In the genomic region with DNA sequence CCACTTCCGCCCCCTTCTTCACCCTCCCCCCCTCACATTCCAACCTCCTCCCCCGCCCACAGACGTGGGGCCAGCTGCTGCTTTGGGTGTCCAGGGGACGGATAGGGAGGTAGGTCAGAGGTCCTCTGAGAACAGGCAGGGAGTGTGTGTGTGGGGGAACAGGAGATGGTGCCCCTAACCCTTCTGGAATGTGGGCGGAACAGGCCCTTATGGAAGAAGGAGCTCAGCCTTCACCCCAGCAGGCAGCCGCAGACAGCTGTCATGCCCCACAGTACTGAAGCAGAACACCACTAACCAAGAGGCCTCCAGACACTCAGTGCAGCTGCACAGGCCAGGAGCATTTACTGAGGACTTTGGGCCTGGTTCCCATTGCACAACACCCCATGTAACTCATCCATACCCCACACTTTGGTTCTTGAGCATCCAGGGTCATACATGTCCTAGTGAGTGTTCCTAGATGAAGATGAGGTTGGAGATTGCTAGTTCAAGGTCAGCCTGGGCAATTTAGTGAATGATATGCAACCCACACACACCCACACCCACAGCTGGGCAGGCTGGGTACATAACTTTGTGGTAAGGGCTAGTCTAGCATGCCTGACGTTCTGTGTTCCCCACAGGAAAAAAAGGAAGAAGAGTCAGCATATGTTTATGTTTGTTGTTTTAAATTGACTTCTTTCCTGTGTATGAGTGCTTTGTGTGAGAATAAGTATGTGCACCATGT, we compare ENCODE assay signal across 7 mouse cellular contexts. TPM values are rescaled to one million over a fixed set of nuclear protein-coding genes. Genes with fewer than 3 reads are reported as not detected.
DNase-seq lines count a peak whose midpoint lies in the region; ATAC-seq and TF ChIP-seq lines count a peak whose summit lies in the region.

No protein-coding gene starts in this region.

- H3K36me3 ChIP-seq in forebrain, embryonic 12.5 days (replicated peaks), result peaks cover 12% of the 10 kb centered on the region
- H3K36me3 ChIP-seq in intestine, postnatal 0 days (ENCODE audit: control insufficient read depth, insufficient read depth), result peaks cover 10% of the 10 kb centered on the region
- peaks cover 4% of the 10 kb centered on the region for H3K36me3 ChIP-seq in stomach, postnatal 0 days (ENCODE audit: control insufficient read depth, insufficient read depth, low read length)

- DNase-seq in 3T3-L1 (ENCODE audit: low read depth, low spot score) (peak; percentile 89), ES-CJ7 (ENCODE audit: low read depth, low spot score) (peak; percentile 69)
- peak; percentile 48 for DNase-seq in lung, adult 2 months
- no peak for DNase-seq in stomach, postnatal 0 days (ENCODE audit: low spot score)
- no peak for DNase-seq in right cerebral cortex, adult 18-20 months

- H3K9me3 ChIP-seq in forebrain, embryonic 12.5 days, result no peaks in the 10 kb centered on the region
- H3K9me3 ChIP-seq in intestine, postnatal 0 days (ENCODE audit: control insufficient read depth), result no peaks in the 10 kb centered on the region
- no peaks in the 10 kb centered on the region for H3K9me3 ChIP-seq in stomach, postnatal 0 days (ENCODE audit: control insufficient read depth, low read length)

- peak overlapping the region; percentile 46 for H3K4me3 ChIP-seq in forebrain, embryonic 12.5 days (replicated peaks)
- peak overlapping the region; percentile 26 for H3K4me3 ChIP-seq in intestine, postnatal 0 days (ENCODE audit: low read depth, low read length)
- H3K4me3 ChIP-seq in lung, adult 2 months (replicated peaks; ENCODE audit: extremely low read depth, low read depth, low read length), result peak overlapping the region; percentile 27
- H3K4me3 ChIP-seq in stomach, postnatal 0 days (ENCODE audit: low read depth, low read length), result peak overlapping the region; percentile 34

- peaks cover 17% of the 10 kb centered on the region for H3K27me3 ChIP-seq in forebrain, embryonic 12.5 days
- no peaks in the 10 kb centered on the region for H3K27me3 ChIP-seq in intestine, postnatal 0 days (replicated peaks; ENCODE audit: control insufficient read depth, insufficient read depth, low read length)
- no peaks in the 10 kb centered on the region for H3K27me3 ChIP-seq in stomach, postnatal 0 days (ENCODE audit: control insufficient read depth, insufficient read depth, low read length)

- ATAC-seq in forebrain, embryonic 12.5 days (ENCODE audit: low FRiP score), result no peak
- 0 out of 2 replicates have a peak, but pooled peaks have one; percentile 2 for ATAC-seq in intestine, postnatal 0 days
- no peak; the same call in 1 of the 2 replicates for ATAC-seq in stomach, postnatal 0 days (ENCODE audit: low FRiP score, low TSS enrichment)

- peak overlapping the region; percentile 45 for H3K9ac ChIP-seq in forebrain, embryonic 12.5 days
- peak overlapping the region; percentile 27 for H3K9ac ChIP-seq in intestine, postnatal 0 days (ENCODE audit: low read depth, low read length)
- peak overlapping the region; percentile 63 for H3K9ac ChIP-seq in stomach, postnatal 0 days (ENCODE audit: low read length)

- H3K4me1 ChIP-seq in forebrain, embryonic 12.5 days, result peaks cover 76% of the 10 kb centered on the region
- H3K4me1 ChIP-seq in intestine, postnatal 0 days (replicated peaks; ENCODE audit: control insufficient read depth, insufficient read depth, low read length), result peaks cover 45% of the 10 kb centered on the region
- H3K4me1 ChIP-seq in lung, adult 2 months (ENCODE audit: control insufficient read depth, insufficient read depth, low read length), result peaks cover 34% of the 10 kb centered on the region
- peaks cover 22% of the 10 kb centered on the region for H3K4me1 ChIP-seq in stomach, postnatal 0 days (replicated peaks; ENCODE audit: control insufficient read depth, insufficient read depth)

- peak overlapping the region; percentile 75 for H3K4me2 ChIP-seq in forebrain, embryonic 12.5 days
- peak overlapping the region; percentile 69 for H3K4me2 ChIP-seq in intestine, postnatal 0 days (replicated peaks; ENCODE audit: low read depth)
- H3K4me2 ChIP-seq in stomach, postnatal 0 days (replicated peaks; ENCODE audit: low read depth), result peak overlapping the region; percentile 68

- peak; percentile 20; the same call in 1 of the 2 replicates for TF ChIP-seq POLR2A in lung, adult 2 months (IDR thresholded peaks at IDR 0.05; ENCODE audit: borderline replicate concordance, extremely low read depth, low read depth, low read length)

- no peak for TF ChIP-seq CTCF in intestine, postnatal 0 days (IDR thresholded peaks at IDR 0.05; ENCODE audit: low read depth)
- no peak for TF ChIP-seq CTCF in lung, adult 2 months (IDR thresholded peaks at IDR 0.05; ENCODE audit: insufficient read depth, low read length)
- no peak for TF ChIP-seq CTCF in stomach, postnatal 0 days (IDR thresholded peaks at IDR 0.05; ENCODE audit: low read depth)

- WGBS in forebrain, embryonic 12.5 days, result 10% methylated on average over 7 of the region's 7 CpGs
- 5% methylated on average over 7 of the region's 7 CpGs for WGBS in intestine, postnatal 0 days
- 12% methylated on average over 7 of the region's 7 CpGs for WGBS in lung, adult 2 months
- whole genome bisulfite sequencing in stomach, postnatal 0 days, result 12% methylated on average over 7 of the region's 7 CpGs

- TF ChIP-seq EP300 in stomach, postnatal 0 days (optimal IDR thresholded peaks at IDR 0.05), result no peak

- peak overlapping the region; percentile 90 for H3K27ac ChIP-seq in forebrain, embryonic 12.5 days
- peak overlapping the region; percentile 92 for H3K27ac ChIP-seq in intestine, postnatal 0 days (ENCODE audit: low read depth, low read length)
- H3K27ac ChIP-seq in stomach, postnatal 0 days (replicated peaks), result peak overlapping the region; percentile 97

RNA-seq across cellular contexts. Expression of a gene that starts 4.1 kb away (rescaled TPM):
- 224 and 240 TPM in 2 replicates for polyA plus RNA-seq in forebrain, embryonic 12.5 days (2016; fragmentation: Nextera tagmentation; extraction: Ambion mirVana)
- polyA plus RNA-seq in intestine, postnatal 0 days (2015; fragmentation: Nextera tagmentation; extraction: Ambion mirVana), result 222 and 228 TPM in 2 replicates
- 162 and 200 TPM in 2 replicates for polyA plus RNA-seq in lung, adult 2 months (2012; rRNA removed)
- 237 and 244 TPM in 2 replicates for polyA plus RNA-seq in stomach, postnatal 0 days (2015; fragmentation: Nextera tagmentation; extraction: Ambion mirVana)

RNA-seq across cellular contexts. Expression of a gene that starts 11.1 kb away (rescaled TPM):
- 11.1 and 11.6 TPM in 2 replicates for polyA plus RNA-seq in forebrain, embryonic 12.5 days (2016; fragmentation: Nextera tagmentation; extraction: Ambion mirVana)
- 12.7 and 13.9 TPM in 2 replicates for polyA plus RNA-seq in intestine, postnatal 0 days (2015; fragmentation: Nextera tagmentation; extraction: Ambion mirVana)
- 11.2 and 14.0 TPM in 2 replicates for polyA plus RNA-seq in lung, adult 2 months (2012; rRNA removed)
- 13.9 and 14.1 TPM in 2 replicates for polyA plus RNA-seq in stomach, postnatal 0 days (2015; fragmentation: Nextera tagmentation; extraction: Ambion mirVana)

RNA-seq across cellular contexts. Expression of a gene that starts 13.6 kb away (rescaled TPM):
- 45.0 and 50.3 TPM in 2 replicates for polyA plus RNA-seq in forebrain, embryonic 12.5 days (2016; fragmentation: Nextera tagmentation; extraction: Ambion mirVana)
- polyA plus RNA-seq in intestine, postnatal 0 days (2015; fragmentation: Nextera tagmentation; extraction: Ambion mirVana), result 18.1 and 19.5 TPM in 2 replicates
- polyA plus RNA-seq in lung, adult 2 months (2012; rRNA removed), result 110 and 150 TPM in 2 replicates
- 8.5 and 9.6 TPM in 2 replicates for polyA plus RNA-seq in stomach, postnatal 0 days (2015; fragmentation: Nextera tagmentation; extraction: Ambion mirVana)

RNA-seq across cellular contexts. Expression of a gene that starts 17.6 kb away (rescaled TPM):
- 36.4 and 48.9 TPM in 2 replicates for polyA plus RNA-seq in forebrain, embryonic 12.5 days (2016; fragmentation: Nextera tagmentation; extraction: Ambion mirVana)
- polyA plus RNA-seq in intestine, postnatal 0 days (2015; fragmentation: Nextera tagmentation; extraction: Ambion mirVana), result 3.5 and 3.8 TPM in 2 replicates
- 3.6 and 4.7 TPM in 2 replicates for polyA plus RNA-seq in lung, adult 2 months (2012; rRNA removed)
- polyA plus RNA-seq in stomach, postnatal 0 days (2015; fragmentation: Nextera tagmentation; extraction: Ambion mirVana), result 6.5 and 7.2 TPM in 2 replicates

RNA-seq across cellular contexts. Expression of a gene that starts 21.0 kb away (rescaled TPM):
- 13.2 and 13.8 TPM in 2 replicates for polyA plus RNA-seq in forebrain, embryonic 12.5 days (2016; fragmentation: Nextera tagmentation; extraction: Ambion mirVana)
- polyA plus RNA-seq in intestine, postnatal 0 days (2015; fragmentation: Nextera tagmentation; extraction: Ambion mirVana), result 2.1 and 2.7 TPM in 2 replicates
- polyA plus RNA-seq in lung, adult 2 months (2012; rRNA removed), result 29.9 and 31.5 TPM in 2 replicates
- 4.2 and 4.3 TPM in 2 replicates for polyA plus RNA-seq in stomach, postnatal 0 days (2015; fragmentation: Nextera tagmentation; extraction: Ambion mirVana)

Comparison
In these comparisons a context has a peak if more than half of its experiments do, and no peak if none do; other contexts are left out.
1. DNase-seq: peak in 3T3-L1 (single experiment), ES-CJ7 (single experiment) and lung, adult 2 months (single experiment); none in stomach, postnatal 0 days (single experiment) and right cerebral cortex, adult 18-20 months (single experiment).
2. Peak in every context shown above with its lines, with median percentiles within 50 percentile points of each other: H3K27ac ChIP-seq, H3K4me2 ChIP-seq, H3K4me3 ChIP-seq and H3K9ac ChIP-seq.